Mouse (Mus musculus): ENCODE measurements around the gene Gemin4.

DNA sequence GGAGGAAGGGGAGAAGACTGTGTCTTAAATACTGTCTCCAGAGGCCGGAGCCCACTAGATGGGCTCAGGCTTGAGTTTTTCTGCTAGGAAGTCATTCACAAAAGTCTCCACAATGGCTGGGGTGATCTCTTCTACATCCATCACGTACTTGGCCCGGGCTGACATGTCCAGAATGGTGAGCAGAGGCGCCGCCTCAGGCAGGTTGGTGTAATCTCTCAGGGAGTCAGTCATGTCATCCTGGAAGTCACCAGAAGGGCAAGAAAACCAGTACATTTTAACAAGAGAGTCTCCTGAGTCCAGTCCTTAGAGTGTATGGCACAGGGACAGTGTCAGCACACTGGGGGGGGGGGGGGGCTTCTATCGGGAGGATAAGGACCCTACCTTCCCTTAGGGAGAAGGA is 41.0 kb upstream of the Gemin4 start:
- TF ChIP-seq CTCF (IDR thresholded peaks at IDR 0.05; ENCODE audit: low read depth, low read length) (no peak), POLR2A (IDR thresholded peaks at IDR 0.05; ENCODE audit: extremely low read depth, insufficient read depth, low read length) (no peak)
